Mouse (Mus musculus): ENCODE results near the gene Slc15a2.

The Slc15a2 gene

DNA sequence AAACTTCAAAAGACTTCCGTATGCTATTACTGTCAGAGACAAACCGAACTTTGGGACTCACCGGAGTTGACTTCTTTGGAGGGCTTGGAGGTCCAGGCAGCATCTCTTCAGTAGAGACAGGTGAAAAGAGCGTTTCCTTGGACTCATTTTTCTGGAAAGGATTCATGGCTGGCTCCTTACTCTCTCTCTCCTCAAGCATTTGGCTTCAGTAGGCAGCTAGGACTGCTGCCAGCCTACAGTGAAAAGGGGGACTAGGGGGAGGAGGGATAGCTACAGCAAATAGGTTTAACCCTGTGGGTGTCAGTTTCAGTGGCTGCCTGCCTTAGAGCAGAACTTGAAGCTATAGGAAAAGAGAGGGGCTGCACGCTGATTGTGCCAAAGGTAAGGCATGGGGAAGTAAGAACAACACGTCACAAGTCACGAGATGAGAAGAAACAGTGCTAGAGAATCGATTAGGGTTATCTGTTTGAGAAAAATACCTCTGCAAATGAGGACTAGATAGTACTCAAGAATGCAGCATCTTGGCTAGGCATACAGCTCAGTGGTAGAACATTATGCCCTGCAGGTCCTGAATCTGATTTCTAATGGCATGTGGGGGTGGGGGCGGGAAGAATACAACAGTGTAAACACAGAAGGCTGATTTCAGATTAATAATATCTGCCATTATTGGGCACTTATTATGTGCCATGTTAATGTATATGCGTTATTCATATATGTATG, at the start of gene Slc15a2:
Gene Slc15a2, minus strand, starts transcription at position 369 of the 720 bp plus-strand sequence.
- no peak for DNase-seq (ENCODE audit: low read depth, low spot score)

DNA sequence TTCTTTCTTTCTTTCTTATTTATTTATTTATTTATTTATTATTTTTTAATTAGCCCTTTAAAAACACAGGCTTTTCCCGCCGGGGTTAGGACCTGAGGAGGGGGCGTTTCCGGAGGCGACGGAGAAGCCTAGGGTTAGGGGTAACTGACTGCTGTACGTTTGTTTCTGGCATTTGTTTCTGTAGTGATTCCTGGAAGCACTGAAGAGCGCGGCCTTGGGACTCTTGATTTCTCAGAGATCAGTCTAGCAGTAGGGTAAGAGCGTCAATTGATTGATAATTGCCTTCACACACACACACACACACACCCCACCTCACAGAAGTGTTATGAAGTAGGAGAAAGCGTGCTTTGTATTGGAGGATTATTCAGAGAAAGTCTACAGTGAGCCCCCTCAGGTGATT, 44.1 kb upstream of the Slc15a2 start:
- DNase-seq (ENCODE audit: low read depth, low spot score), result peak; percentile 24

DNA sequence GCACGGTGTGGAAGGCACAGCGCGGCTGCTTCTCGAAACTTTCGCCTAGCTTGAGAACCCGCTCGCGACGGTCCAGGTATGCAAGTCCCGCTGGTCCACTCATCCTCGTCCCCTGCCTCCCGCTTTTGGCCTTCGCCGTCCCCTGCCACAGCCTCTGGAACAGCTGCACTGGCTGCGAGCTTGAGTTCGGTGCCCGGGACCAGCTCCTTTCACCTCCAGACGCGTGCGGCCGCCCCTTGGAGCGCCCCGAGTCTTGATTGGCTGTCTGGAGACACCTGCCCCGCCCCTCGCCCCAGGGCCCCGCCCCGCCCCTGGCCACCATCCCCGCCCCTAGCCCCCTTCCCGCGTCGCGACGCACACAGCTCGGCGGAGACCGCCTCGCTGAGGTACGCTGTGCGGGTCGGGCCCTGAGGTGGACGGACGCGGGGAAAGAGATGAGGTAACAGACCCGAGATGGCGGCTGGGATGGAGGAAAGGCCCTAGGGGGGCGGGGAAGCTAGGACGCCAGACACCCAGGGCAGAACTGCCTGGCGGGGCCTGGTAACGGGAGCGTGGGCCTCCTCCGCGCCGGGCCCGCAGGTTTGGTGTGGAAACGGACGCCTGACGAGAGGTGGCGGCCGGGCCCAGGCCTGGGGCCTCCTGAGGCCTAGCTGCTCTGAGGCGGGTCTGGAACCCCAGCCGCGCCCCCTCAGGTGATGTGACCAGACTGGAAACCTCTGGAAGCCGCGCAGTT, 43.5 kb upstream of the Slc15a2 start, which contains the start of gene Iqcb1:
Gene Iqcb1, plus strand, starts transcription at position 332 of the 733 bp plus-strand sequence.
- DNase-seq (ENCODE audit: low read depth, low spot score), result peak; percentile 90

DNA sequence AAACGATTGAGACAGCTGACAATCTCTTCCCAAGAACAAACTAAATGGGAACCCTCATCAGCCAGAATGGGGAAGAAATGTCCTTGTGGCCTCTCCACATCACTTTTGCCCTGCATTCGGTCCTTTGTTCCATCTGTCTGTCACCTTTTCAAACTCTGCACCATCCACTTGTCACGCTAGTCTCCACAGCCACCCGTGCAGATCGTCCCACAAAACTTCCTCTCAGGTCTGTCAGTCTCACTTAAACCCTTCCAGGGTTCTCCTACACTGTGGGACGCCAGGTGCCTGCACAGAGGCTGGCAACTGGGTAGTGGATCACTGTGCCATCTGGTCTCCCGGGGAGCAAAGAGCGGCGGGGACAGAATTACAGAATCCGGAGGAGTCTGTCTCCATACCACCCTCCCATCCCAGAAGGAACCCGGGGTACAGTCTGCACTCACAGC, 42.9 kb upstream of the Slc15a2 start:
- DNase-seq (ENCODE audit: low read depth, low spot score), result no peak

DNA sequence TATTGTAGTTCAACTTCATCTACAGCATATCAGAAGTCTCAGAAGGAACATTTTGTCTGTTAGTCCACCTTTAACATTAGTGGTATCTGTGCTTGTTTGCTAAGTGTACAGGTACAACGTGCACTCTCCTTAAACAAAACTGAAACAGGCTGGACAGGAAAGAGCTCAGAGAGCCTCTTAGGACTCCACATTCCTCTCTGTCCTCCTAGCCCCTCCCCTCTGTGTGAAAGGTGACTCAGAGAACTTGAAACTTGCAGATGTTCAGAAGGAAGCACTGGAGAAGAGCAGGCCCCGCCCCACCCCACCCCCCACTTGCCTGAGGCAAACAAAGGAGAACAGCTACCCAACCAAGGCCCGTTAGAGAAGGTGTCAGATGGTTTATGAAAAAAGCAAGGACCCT, 36.7 kb upstream of the Slc15a2 start:
- DNase-seq (ENCODE audit: low read depth, low spot score), result peak; percentile 33

DNA sequence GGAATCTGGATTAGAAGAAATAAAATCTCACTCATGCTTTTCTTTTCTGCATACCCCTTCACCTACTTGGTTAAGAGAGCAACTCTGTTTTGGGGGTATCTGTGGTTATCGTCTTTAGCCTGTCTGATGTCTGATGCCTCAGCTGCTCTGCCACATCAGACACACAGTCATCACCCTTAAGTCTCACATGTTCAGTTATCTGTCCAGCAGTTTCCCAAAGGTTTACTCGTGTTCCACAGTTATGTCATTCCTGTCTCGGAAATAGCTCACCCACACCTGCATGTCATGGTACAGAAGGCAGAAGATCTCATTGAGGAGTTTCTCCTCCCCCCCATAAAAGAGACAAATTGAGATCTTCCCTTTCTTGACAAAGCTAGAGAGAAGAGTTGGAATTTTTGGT, 36.0 kb upstream of the Slc15a2 start:
- DNase-seq (ENCODE audit: low read depth, low spot score), result no peak

DNA sequence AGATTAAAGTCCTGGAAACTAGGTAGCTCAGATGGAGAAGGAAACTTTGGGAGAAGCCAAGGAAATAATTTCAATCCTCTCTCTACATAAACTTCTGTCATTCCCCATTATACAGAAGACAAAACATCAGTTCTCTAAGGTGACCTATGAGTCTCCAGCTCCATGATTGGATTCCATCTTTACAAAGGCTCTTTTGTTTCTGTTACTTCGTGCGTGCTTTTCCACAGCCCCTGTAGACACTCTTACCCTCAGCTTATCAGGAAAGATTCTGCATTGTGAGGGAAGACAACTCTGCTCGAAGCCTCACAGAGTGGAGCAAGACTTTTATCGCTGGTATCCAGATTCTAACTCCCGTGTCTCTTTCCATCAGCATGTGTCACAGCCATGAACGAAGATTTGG, 35.3 kb upstream of the Slc15a2 start:
- DNase-seq (ENCODE audit: low read depth, low spot score), result no peak

DNA sequence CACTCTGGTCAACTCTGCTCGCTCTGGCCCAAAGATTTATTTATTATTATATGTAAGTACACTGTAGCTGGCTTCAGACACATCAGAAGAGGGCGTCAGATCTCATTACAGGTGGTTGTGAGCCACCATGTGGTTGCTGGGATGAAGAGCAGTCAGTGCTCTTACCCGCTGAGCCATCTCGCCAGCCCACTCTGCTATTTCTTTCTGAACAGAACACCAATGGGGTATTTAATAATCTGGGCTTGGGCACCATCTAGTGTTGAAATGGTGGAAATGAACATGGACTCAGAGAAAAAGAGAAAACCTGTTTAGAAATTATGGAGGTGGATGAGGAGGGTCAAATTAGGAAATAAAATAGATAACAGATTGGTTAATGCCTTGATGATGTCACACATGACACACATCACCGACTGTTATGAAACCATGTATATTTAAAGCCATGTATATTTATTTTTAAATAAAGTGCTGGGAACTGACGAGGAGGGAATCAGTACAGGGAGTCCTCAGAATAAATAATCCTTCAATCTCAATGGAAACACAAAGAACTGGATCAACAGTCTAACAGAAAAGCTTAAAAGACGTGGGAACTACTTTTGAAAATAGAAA, 32.7 kb upstream of the Slc15a2 start:
- peak; percentile 88 for DNase-seq (ENCODE audit: low read depth, low spot score)

DNA sequence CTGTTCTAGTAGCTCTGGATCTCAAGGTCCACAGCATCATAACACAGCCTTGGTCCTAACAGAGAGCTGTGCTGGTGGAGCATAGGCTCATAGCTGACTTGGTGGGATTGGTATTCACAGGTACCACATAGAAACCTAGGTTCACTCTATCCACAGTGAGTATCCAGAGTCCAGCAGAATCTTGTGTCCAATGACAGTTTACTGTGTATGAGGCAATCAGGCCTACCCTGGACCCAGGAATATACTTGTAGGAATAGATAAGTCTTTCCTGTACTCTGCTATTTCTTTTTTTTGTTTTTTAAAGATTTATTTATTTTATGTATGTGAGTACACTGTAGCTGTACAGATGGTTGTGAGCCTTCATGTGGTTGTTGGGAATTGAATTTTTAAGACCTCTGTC, 32.2 kb upstream of the Slc15a2 start:
- no peak for DNase-seq (ENCODE audit: low read depth, low spot score)

DNA sequence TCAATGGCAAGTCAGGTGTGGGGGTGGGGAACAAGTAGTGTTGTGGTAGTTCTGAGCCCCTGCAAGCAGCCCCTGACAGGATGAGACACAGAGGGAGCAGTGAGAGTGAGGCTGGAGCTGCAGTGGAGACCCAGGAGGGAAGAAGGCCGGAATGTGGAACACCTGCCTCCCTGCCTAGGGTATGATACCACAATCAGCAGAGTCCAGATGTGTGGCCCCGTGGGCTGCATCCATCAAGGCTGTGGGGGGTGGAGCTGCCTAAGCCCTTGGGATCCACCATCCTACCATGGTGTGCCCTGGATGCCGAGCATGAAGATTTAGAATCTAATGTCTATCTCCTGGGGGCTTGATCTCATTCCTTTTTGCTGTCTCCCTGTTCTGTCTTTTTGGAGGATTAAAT, 28.9 kb upstream of the Slc15a2 start:
- DNase-seq (ENCODE audit: low read depth, low spot score), result no peak

DNA sequence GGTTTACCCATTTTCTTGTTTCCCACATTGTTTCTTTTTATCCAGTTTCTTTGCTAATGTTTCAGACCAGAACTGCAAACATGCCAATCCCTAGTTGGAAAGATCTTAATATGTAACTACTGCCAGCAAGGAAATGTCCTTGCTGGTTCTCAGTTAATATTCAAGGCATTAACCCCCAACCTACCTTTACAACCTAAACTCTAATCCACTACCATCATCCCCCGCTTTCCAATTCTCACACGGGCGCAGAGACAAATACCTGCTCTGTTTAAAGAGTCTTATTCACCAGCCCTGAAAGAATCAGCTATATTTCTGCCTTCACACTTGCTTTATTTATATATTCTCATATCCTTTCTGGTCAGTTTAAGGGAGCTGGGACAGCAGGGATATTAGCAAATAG, 23.9 kb upstream of the Slc15a2 start:
- no peak for DNase-seq (ENCODE audit: low read depth, low spot score)

DNA sequence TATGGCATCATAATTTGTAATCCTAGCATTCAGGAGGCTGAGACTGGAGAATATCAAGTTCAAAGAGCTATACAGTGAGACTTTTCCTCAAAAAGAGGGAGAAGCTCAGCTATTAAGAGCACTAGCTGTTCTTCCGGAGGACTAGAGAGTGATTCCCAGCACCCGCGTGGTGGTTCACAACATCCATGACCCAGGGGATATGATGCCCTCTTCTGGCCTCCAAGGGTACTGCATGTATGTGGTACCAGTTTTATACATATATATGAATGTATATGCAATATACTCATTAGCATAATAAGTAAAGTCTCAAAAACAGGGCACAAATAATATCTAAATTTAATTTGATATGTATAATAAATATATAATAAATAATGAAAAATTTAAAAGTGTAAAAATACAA, 17.6 kb upstream of the Slc15a2 start:
- peak; percentile 39 for DNase-seq (ENCODE audit: low read depth, low spot score)

DNA sequence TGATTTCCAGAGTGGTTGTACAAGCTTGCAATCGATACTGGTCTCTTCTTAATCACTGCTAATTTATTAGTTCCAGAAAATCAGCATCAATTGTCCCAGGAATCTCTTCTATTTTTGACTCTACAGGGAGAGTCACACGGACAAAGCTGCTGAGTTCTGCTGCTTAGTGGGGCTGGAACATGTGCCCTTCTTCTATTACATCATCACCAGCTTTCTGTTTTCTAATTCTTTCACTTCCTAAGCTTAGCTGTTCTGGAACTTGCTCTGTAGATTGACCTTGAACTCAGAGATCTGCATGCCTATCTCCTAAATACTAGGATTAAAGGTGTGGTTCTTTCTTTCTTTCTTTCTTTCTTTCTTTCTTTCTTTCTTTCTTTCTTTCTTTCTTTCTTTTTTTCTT, 13.6 kb upstream of the Slc15a2 start:
- no peak for DNase-seq (ENCODE audit: low read depth, low spot score)

DNA sequence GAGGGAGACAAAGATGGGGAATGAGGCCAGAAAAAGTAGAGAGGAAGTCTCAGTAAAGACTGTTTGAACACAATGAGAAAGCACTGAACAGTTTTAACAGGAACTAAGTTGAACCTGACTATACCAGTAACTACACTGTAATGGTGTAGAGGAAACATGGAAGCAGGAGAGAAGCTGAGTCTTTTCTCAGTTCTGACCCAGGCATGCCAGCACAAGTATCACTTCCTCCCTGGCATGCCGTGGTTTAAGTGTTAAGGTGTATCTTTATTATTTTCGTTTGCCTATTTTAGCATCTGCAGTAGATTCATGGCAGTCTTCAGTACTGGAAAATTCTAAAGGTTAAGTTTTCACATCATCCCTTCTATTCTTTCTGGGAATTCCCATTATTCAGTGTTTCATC, 10.2 kb upstream of the Slc15a2 start:
- no peak for DNase-seq (ENCODE audit: low read depth, low spot score)

DNA sequence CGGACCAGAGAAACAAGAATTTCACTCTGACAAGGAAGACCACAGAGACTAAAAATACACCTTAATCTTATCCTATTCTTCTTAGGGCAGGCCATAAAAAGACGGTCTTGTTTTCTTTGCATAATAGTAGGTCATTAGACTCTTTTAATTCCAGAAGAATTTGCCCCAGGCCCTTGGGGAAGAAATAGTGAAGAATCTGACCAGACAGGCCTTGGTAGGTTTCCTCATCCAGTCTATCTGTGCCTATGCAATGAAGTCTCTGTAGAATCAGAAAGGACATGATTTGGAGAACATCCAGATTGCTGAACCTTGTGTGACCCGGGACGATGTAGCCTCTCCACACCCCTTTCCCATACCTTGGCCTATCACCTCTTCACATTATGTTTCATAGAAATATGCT, 5.4 kb upstream of the Slc15a2 start:
- no peak for DNase-seq (ENCODE audit: low read depth, low spot score)

DNA sequence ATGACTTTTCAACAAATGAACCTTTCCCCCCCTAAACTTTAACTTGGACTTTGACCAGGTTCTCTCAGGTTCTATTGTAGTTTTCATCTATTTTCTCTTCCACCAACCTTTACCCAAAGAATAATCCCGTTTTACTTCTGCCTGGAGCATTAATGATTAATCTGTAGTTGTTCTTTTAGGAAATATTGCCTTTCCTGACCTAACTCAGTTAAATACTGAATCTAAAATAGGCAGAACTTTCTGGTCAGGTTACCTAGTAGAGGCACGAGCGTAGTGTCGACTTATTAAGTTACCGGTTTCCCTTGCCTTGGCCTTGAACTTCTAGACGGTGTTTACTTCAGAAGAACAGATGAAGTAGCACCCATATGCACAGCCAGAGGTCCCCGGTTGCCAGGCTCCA, 1.7 kb upstream of the Slc15a2 start:
- DNase-seq (ENCODE audit: low read depth, low spot score), result no peak

DNA sequence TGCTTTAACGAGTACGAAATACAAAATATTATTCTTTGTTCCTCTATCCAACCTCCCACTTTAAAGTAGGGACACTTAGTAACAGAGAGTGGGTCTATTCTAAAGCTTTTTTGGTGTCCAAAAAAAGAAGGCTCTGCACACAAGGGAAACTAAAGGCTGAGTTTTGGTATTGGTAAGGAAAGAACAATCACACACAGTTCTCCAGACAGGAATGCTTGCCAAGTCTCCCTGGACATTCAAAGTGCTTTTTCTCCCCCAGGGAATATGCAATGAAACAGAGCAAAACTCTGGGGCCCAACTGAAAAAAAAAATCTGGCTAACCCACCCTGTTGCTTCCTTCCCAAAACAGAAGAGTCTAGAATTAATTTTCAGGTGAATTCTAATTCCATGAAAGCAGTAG, 616 bp downstream of the Slc15a2 start:
- no peak for DNase-seq (ENCODE audit: low read depth, low spot score)

DNA sequence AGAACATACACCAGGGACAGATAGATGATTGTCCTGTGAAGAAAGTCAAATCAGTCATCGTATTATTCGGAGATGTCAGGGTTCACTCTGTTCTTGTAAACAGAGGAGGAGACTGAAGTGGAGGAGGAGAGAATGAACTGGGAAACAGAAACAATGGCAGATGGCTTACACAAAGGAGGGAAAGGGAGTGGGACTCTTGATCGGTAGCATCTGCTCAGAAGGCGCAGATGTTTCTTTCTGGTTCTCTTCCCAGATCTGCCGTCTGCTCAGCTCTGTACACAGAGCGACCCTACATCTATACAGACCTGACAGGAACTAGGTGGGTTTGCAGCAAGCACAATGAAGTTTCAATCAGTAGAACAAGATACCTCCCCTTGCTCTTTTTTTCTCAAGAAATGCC, 9.1 kb downstream of the Slc15a2 start:
- no peak for DNase-seq (ENCODE audit: low read depth, low spot score)

DNA sequence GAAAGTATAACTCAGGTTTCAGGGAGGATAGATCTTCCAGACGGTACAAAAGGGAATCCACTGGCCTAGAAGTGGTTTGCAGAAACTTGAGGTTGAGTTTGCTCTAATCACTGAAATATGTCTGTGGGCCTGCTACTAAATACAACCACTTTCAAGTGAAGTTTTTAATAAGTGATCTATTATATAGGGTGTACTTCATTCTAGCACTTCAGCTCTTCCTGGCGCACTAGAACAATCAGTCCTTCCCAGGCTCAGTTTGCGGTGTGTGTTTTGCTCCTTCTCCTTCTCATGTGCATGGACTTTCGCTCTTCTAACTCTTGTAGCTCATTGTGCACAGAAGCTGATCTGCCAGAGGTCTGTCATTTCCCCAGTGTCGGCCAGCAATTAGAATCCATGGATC, 11.8 kb downstream of the Slc15a2 start:
- no peak for DNase-seq (ENCODE audit: low read depth, low spot score)

DNA sequence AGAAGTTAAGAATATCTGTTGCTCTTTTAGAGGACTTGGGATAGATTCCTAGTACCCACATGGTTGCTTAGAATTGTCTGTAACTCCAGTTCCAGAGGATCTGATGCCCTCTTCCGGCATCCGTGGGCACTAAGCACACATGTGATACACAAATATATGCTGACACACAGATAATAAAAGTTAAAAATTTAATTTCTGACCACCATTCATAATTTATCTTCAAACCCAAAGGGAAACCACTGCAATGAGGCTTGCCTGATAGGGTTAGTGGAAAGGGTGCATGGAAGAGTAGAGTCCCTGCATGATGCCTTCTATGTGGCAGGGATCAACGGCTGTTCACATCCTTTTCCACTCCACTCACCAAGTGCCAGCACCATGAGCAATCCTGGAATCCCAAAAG, 13.1 kb downstream of the Slc15a2 start:
- DNase-seq (ENCODE audit: low read depth, low spot score), result no peak

DNA sequence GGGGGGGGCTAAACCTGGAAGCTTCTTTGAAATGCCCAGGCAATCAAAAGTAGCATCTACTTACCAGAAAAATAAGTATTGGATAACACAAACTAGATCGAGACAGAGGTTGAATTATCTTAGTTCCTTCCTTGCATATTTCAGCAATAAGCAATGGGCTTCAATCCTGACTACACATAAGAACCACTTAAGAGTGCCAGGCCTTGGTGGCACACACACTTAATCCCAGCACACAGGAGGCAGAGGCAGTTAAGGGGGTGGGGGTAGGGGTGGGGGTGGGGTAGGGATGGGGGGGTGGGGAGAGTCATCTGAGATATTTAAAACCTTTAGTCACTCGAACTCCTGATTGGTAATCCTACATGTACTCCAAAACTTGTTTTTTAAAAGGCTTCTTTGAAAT, 13.5 kb downstream of the Slc15a2 start:
- no peak for DNase-seq (ENCODE audit: low read depth, low spot score)

DNA sequence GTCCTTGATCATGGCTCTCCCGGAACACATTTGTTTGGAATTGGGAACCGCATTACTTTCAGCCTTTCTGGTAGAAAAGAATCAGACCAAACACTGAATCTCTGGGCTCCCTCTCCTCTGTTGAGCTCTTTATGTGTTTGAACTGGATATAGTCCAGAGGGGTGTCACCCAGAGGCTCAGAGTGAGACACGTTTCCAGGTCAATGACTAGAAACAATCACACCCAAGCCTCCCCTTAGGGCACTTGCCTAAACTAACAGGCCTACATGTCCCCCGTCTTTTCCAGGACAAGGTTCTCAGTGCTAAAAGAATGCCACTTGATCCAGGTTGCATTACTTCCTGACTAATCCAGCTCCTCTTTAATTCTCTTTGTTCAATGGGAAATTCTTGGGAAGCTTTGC, 13.9 kb downstream of the Slc15a2 start:
- DNase-seq (ENCODE audit: low read depth, low spot score), result no peak

All from CD4-positive, CD25-positive, alpha-beta regulatory T cell, adult 2 months (primary cell).